In the genomic region with DNA sequence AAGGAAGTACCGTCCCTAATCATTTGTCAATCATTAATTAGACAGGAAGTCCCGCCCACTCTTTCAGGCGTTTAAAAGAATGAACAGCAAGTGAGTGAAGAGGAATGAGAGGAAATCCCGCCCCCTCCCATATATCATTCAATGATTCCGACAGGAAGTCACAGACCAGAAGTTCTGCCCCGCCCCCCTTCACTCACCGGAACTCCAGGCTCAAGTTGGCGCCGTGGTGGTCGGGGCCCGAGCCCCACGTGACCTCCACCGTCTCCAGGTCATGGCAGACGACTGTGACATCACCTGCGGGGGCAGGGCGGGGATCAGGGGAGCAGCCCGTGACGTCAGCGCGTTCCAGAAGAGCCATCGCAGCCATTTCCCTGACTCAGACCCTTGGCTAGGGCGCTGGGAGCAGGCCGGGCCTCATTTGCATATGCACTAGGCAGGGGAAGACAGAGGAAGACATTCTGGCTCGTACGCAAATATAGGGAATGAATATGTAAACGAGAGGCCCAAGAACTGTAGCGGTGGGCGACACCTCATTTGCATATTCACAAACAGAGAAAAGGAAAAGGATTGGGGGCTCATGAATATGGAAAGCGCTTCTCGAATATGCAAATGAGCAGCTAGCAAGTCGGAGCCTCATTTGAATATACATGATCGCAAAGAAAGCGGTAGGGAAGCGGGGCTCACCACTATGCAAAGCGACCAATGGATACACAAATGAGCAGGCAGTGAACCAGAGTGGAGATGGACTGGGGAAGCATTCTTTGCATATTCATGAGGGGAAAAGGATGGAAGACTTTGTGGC, we compare ENCODE assay signal across 8 mouse cellular contexts. TPM values are rescaled to one million over a fixed set of nuclear protein-coding genes. Genes with fewer than 3 reads are reported as not detected.
A peak's percentile ranks its signal among the peaks of the same experiment; 100 is the strongest.
DNase-seq lines count a peak whose midpoint lies in the region; ATAC-seq lines count a peak whose summit lies in the region.

No protein-coding gene starts in this region.

- H3K4me2 ChIP-seq in intestine, embryonic 14.5 days (ENCODE audit: low read length): peak overlapping the region; percentile 50

- H3K4me3 ChIP-seq in intestine, embryonic 14.5 days (ENCODE audit: low read depth, low read length): peak overlapping the region; percentile 64

- intact Hi-C loops in left cerebral cortex, postnatal 10 days (cut with DNase I): loop anchor here (5.0 kb wide), 1 partner anchor 540 kb away; a partner anchor contains a TSS

- peak overlapping the region; percentile 37 for H3K9ac ChIP-seq in intestine, embryonic 14.5 days (ENCODE audit: low read length)

- WGBS in intestine, embryonic 14.5 days: under 1% methylated on average over 35 of the region's 35 CpGs

- peak overlapping the region; percentile 94 for H3K27ac ChIP-seq in intestine, embryonic 14.5 days (ENCODE audit: low read depth)

- peaks cover 40% of the 10 kb centered on the region for H3K9me3 ChIP-seq in intestine, embryonic 14.5 days (ENCODE audit: control insufficient read depth, low read length)

- H3K4me1 ChIP-seq in intestine, embryonic 14.5 days (replicated peaks; ENCODE audit: control insufficient read depth, insufficient read depth, low read length): no peaks in the 10 kb centered on the region

- no peaks in the 10 kb centered on the region for H3K27me3 ChIP-seq in intestine, embryonic 14.5 days (replicated peaks; ENCODE audit: control insufficient read depth, insufficient read depth, low read length)

- peak; percentile 69 for ATAC-seq in intestine, embryonic 14.5 days (replicated peaks; ENCODE audit: low FRiP score, low TSS enrichment, low read depth)
- ATAC-seq in megakaryocyte progenitor cell, adult 5-6 weeks (replicated peaks; ENCODE audit: poor library complexity): peak; percentile 32

- no peaks in the 10 kb centered on the region for H3K36me3 ChIP-seq in intestine, embryonic 14.5 days (ENCODE audit: control insufficient read depth, insufficient read depth, low read length)

- peak; percentile 98 for DNase-seq in adrenal gland, adult 8-10 months
- DNase-seq in embryo, embryonic 10.5 days (ENCODE audit: low spot score): peak; percentile 99
- DNase-seq in gastrocnemius, postnatal 25 days: peak; percentile 92
- DNase-seq in intestine, embryonic 14.5 days (ENCODE audit: low spot score): peak; percentile 99
- DNase-seq in left cerebral cortex, postnatal 10 days (ENCODE audit: extremely low spot score in 1 of 2, low spot score in 2 of 2): peak; percentile 97 to 99
- peak; percentile 98 for DNase-seq in right cerebral cortex, postnatal 4 days
- DNase-seq in yolk sac, embryonic 10.5 days (ENCODE audit: low spot score): no peak

RNA-seq across cellular contexts. Expression of a gene that starts 1.3 kb away (rescaled TPM):
- total RNA-seq in adrenal gland, adult 8-10 months (2022): 10 to 100 TPM; 47.3 to 60.5 (median 55.6) TPM
- 1 to 10 TPM; 3.0 to 4.4 TPM for total RNA-seq in gastrocnemius, postnatal 25 days (2021)
- polyA plus RNA-seq in intestine, embryonic 14.5 days (2014; fragmentation: Nextera tagmentation; extraction: Ambion mirVana): 10.8 and 11.0 TPM in 2 replicates
- 10 to 100 TPM; 41.0 to 44.3 TPM for total RNA-seq in left cerebral cortex, postnatal 10 days (2021)
- total RNA-seq in megakaryocyte progenitor cell, adult 5-6 weeks (2015): 8.8 and 11.5 TPM in 2 replicates
- 18.1 and 22.1 TPM in 2 replicates for total RNA-seq in megakaryocyte progenitor cell, adult 5-6 weeks (2017)
